Mouse (Mus musculus): ENCODE measurements at regions not wholly inside any gene's neighbourhood (a gene's known extent, or its start where the extent isn't known, plus 50 kb on each side); places are given as distances from the start of the nearest gene placed in this dataset.

DNA sequence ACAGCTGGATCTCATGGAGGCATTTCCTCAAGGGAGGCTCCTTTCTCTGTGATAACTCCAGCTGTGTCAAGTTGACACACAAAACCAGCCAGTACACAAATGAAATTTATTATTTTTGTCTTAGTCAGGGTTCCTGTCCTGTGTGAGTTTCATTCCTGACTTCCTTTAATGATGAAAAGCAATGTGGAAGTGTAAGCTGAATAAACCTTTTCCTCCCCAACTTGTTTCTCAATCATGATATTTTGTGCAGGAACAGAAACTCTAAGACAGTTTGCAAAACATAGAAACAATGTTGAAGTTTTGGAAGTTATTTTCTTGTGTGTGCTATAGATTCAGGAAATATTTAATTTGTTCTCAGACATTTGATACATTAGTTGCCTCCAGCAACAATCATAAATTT, 526.9 kb downstream of the 1700017N19Rik start:
- no peak for DNase-seq (ENCODE audit: low read depth, low spot score)

- no peak for DNase-seq (ENCODE audit: low read depth, low spot score)
Measured at GRCm38 (mm10) chr10:101120209-101120608, 529.9 kb downstream of the 1700017N19Rik start.

DNA sequence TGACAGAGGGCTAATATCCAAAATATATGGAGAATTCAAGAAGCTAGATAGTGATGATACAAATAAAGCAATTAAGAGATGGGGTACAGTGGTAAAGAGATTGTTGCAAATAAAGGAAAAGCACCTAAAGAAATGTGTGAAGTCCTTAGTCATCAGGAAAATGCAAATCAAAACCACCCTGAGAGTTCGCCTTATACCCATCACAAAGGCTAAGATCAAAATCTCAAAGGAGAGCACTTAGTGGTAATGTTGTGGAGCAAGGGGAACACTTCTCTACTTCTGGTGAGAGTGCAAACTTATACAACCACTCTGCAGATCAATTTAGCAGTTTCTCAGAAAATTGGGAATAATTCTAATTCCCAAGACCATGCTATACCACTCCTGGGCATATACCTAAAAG, 514.2 kb upstream of the Mgat4c start:
- no peak for DNase-seq (ENCODE audit: low read depth, low spot score)

GRCm38 (mm10) chr10:101171826-101172225, 509.5 kb upstream of the Mgat4c start:
- DNase-seq (ENCODE audit: low read depth, low spot score), result no peak

- peak; percentile 70 for DNase-seq (ENCODE audit: low read depth, low spot score)
Measured at GRCm38 (mm10) chr10:101189233-101189632, 492.1 kb upstream of the Mgat4c start.

Data from brain, adult 2 months (tissue).